ENCODE assay signal across 26 mouse cellular contexts in the genomic region with DNA sequence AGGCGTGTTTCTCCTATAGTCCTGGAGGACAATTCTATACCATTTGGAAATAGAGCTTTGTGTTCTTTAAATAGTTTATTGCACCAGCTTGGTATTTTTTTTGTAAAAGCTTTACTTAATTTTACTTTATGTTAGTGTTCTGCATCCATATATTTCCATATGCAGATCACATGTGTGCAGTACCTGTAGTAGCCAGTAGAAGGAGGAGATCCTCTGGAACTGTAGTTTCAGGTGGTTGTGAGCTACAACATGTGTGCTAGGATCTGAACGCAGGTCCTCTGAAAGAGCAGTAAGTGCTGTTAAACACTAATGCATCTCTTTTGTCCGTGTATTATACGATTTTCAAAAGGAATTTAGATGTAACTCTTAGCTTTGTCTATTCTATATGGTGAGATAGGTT.
DNase-seq lines count a peak whose midpoint lies in the region; ATAC-seq and TF ChIP-seq lines count a peak whose summit lies in the region.
"Had no signal": no experiment of that assay in that cellular context is flagged by ENCODE, and none has a peak within 500 bp of the region (broad histone marks: within the 10 kb centered on the region; RNA-seq: fewer than 3 reads in every experiment).

No protein-coding gene starts in this region.

- no peaks in the 10 kb centered on the region for H3K9me3 ChIP-seq in lung, postnatal 0 days (ENCODE audit: low read length)
- no peaks in the 10 kb centered on the region for H3K9me3 ChIP-seq in midbrain, embryonic 16.5 days (replicated peaks; ENCODE audit: control insufficient read depth, low read length, poor library complexity, severe bottlenecking)
- H3K9me3 ChIP-seq: embryonic facial prominence, embryonic 10.5 days; embryonic facial prominence, embryonic 13.5 days; forebrain, embryonic 12.5 days; forebrain, embryonic 15.5 days; heart, embryonic 10.5 days; heart, embryonic 13.5 days; hindbrain, embryonic 12.5 days; hindbrain, embryonic 15.5 days had no signal

- CTCF ChIA-PET in Patski (lab: Charles Lee) = no interaction called here

- POLR2A ChIA-PET in Patski (lab: Charles Lee) = no interaction called here

- DNase-seq in layer of hippocampus, adult 2 months (ENCODE audit: low spot score in 2 of 2) = no peak
- DNase-seq in layer of hippocampus, postnatal 10 days (ENCODE audit: low spot score in 2 of 2) = no peak
- DNase-seq in lung, postnatal 36 days = peak; percentile 0
- no peak for DNase-seq in lung, postnatal 0 days (ENCODE audit: low spot score)
- DNase-seq in Patski (ENCODE audit: low read depth, low spot score) = no peak
- DNase-seq: adrenal gland, adult 8-10 months; adrenal gland, postnatal 25 days; cerebellum, adult 11-12 months; cerebellum, adult 8-10 months; cerebellum, postnatal 10 days; cerebellum, postnatal 36 days; embryo, embryonic 11 days; gastrocnemius, postnatal 25 days; heart, adult 18-20 months; heart, postnatal 14 days had no signal

- H3K4me3 ChIP-seq in layer of hippocampus, adult 2 months = no peak overlapping the region
- H3K4me3 ChIP-seq in lung, postnatal 0 days (ENCODE audit: low read depth, low read length) = no peak overlapping the region
- H3K4me3 ChIP-seq in midbrain, embryonic 16.5 days (ENCODE audit: low read depth, low read length) = no peak overlapping the region
- H3K4me3 ChIP-seq: embryonic facial prominence, embryonic 10.5 days; embryonic facial prominence, embryonic 13.5 days; erythroblast, embryonic 14.5 days; forebrain, embryonic 12.5 days; forebrain, embryonic 15.5 days; heart, embryonic 10.5 days; heart, embryonic 13.5 days; hindbrain, embryonic 12.5 days; hindbrain, embryonic 15.5 days had no signal

- WGBS in lung, postnatal 0 days = 91% methylated on average over 4 of the region's 4 CpGs
- WGBS in midbrain, embryonic 16.5 days = 92% methylated on average over 4 of the region's 4 CpGs

- no peak for ATAC-seq in lung, postnatal 0 days
- ATAC-seq in Patski = no peak
- no peak for ATAC-seq in midbrain, embryonic 16.5 days
- ATAC-seq: CD4-positive, CD25-positive, alpha-beta regulatory T cell, adult 4 months; forebrain, embryonic 15.5 days had no signal

- no peak overlapping the region for H3K27ac ChIP-seq in layer of hippocampus, adult 2 months
- H3K27ac ChIP-seq in lung, postnatal 0 days (ENCODE audit: low read length) = no peak overlapping the region
- H3K27ac ChIP-seq in midbrain, embryonic 16.5 days (ENCODE audit: low read length) = no peak overlapping the region
- H3K27ac ChIP-seq: embryonic facial prominence, embryonic 10.5 days; embryonic facial prominence, embryonic 13.5 days; forebrain, embryonic 12.5 days; forebrain, embryonic 15.5 days; heart, embryonic 10.5 days; heart, embryonic 13.5 days; hindbrain, embryonic 12.5 days; hindbrain, embryonic 15.5 days had no signal

- H3K4me1 ChIP-seq in lung, postnatal 0 days (ENCODE audit: insufficient read depth, low read depth, low read length) = no peaks in the 10 kb centered on the region
- no peaks in the 10 kb centered on the region for H3K4me1 ChIP-seq in midbrain, embryonic 16.5 days (ENCODE audit: control insufficient read depth, insufficient read depth, low read length)
- H3K4me1 ChIP-seq: embryonic facial prominence, embryonic 10.5 days; embryonic facial prominence, embryonic 13.5 days; forebrain, embryonic 12.5 days; forebrain, embryonic 15.5 days; heart, embryonic 10.5 days; heart, embryonic 13.5 days; hindbrain, embryonic 12.5 days; hindbrain, embryonic 15.5 days had no signal

- H3K36me3 ChIP-seq in lung, postnatal 0 days (ENCODE audit: insufficient read depth, low read length) = no peaks in the 10 kb centered on the region
- H3K36me3 ChIP-seq in midbrain, embryonic 16.5 days (ENCODE audit: control insufficient read depth, insufficient read depth, low read length) = no peaks in the 10 kb centered on the region
- H3K36me3 ChIP-seq: embryonic facial prominence, embryonic 10.5 days; embryonic facial prominence, embryonic 13.5 days; forebrain, embryonic 12.5 days; forebrain, embryonic 15.5 days; heart, embryonic 10.5 days; heart, embryonic 13.5 days; hindbrain, embryonic 12.5 days; hindbrain, embryonic 15.5 days had no signal

- TF ChIP-seq EP300 in lung, postnatal 0 days (IDR thresholded peaks at IDR 0.05) = no peak

- H3K9ac ChIP-seq in lung, postnatal 0 days (replicated peaks; ENCODE audit: low read depth) = no peak overlapping the region
- no peak overlapping the region for H3K9ac ChIP-seq in midbrain, embryonic 16.5 days (ENCODE audit: low read depth, low read length)
- H3K9ac ChIP-seq: embryonic facial prominence, embryonic 13.5 days; forebrain, embryonic 12.5 days; forebrain, embryonic 15.5 days; heart, embryonic 13.5 days; hindbrain, embryonic 12.5 days; hindbrain, embryonic 15.5 days had no signal

- TF ChIP-seq CTCF in layer of hippocampus, adult 2 months (conservative IDR thresholded peaks at IDR 0.05) = peak; percentile 45
- no peak for TF ChIP-seq CTCF in lung, postnatal 0 days (IDR thresholded peaks at IDR 0.05)
- peak; percentile 35 for TF ChIP-seq CTCF in Patski (IDR thresholded peaks at IDR 0.05)

- H3K27me3 ChIP-seq in lung, postnatal 0 days (replicated peaks; ENCODE audit: insufficient read depth, low read length) = no peaks in the 10 kb centered on the region
- H3K27me3 ChIP-seq in Patski = no peaks in the 10 kb centered on the region
- H3K27me3 ChIP-seq in midbrain, embryonic 16.5 days (ENCODE audit: control insufficient read depth, insufficient read depth, low read depth, low read length) = no peaks in the 10 kb centered on the region
- H3K27me3 ChIP-seq: embryonic facial prominence, embryonic 13.5 days; forebrain, embryonic 12.5 days; forebrain, embryonic 15.5 days; heart, embryonic 13.5 days; hindbrain, embryonic 12.5 days; hindbrain, embryonic 15.5 days had no signal

- H3K4me2 ChIP-seq in lung, postnatal 0 days (replicated peaks; ENCODE audit: low read depth, low read length) = no peak overlapping the region
- no peak overlapping the region for H3K4me2 ChIP-seq in midbrain, embryonic 16.5 days (ENCODE audit: low read length)
- H3K4me2 ChIP-seq: embryonic facial prominence, embryonic 13.5 days; forebrain, embryonic 12.5 days; forebrain, embryonic 15.5 days; heart, embryonic 13.5 days; hindbrain, embryonic 12.5 days; hindbrain, embryonic 15.5 days had no signal

- in situ Hi-C loops in Patski (cut with MboI; ENCODE audit: low pct_unique_long_range_greater_than_20kb) = no loop called here
